Mouse (Mus musculus) gastrocnemius, postnatal 4 days (tissue): ENCODE measurements around the gene Asb3. TPM values are rescaled to one million over a fixed set of nuclear protein-coding genes. Genes with fewer than 3 reads are reported as not detected.

ENCODE experiments used
- DNase-seq, 2 experiments: peaks; one replicate each; pipeline ENCODE4 v3.0.0; 2021 to 2022; ENCODE audit warnings: low spot score in 2 of 2, mixed read lengths in 2 of 2
- long read RNA-seq, 2 experiments: library from polyadenylated mRNA; stranded (forward); transcript quantifications; one replicate each; pipeline ENCODE4 v2.0.0; 2021
- total RNA-seq, 2 experiments: library from RNA; stranded (reverse); gene quantifications; 2 replicates each; pipeline ENCODE4 v1.2.3; 2021

Gene Asb3
- total RNA-seq, result 10 to 100 TPM; 12.8 to 13.5 TPM
- long read RNA-seq, experiment 1, transcript Asb3-201 (10 exons, 3,228 nt), result major isoform, 19 of 29 reads
- long read RNA-seq, experiment 1, partial matches to known transcripts, result 0 of 29 reads
- long read RNA-seq, experiment 1, other reads (novel, unspliced or antisense), result 10 of 29 reads
- long read RNA-seq, experiment 2, transcript Asb3-201 (10 exons, 3,228 nt), result major isoform, 21 of 24 reads
- long read RNA-seq, experiment 2, partial matches to known transcripts, result 0 of 24 reads
- long read RNA-seq, experiment 2, other reads (novel, unspliced or antisense), result 3 of 24 reads

DNA sequence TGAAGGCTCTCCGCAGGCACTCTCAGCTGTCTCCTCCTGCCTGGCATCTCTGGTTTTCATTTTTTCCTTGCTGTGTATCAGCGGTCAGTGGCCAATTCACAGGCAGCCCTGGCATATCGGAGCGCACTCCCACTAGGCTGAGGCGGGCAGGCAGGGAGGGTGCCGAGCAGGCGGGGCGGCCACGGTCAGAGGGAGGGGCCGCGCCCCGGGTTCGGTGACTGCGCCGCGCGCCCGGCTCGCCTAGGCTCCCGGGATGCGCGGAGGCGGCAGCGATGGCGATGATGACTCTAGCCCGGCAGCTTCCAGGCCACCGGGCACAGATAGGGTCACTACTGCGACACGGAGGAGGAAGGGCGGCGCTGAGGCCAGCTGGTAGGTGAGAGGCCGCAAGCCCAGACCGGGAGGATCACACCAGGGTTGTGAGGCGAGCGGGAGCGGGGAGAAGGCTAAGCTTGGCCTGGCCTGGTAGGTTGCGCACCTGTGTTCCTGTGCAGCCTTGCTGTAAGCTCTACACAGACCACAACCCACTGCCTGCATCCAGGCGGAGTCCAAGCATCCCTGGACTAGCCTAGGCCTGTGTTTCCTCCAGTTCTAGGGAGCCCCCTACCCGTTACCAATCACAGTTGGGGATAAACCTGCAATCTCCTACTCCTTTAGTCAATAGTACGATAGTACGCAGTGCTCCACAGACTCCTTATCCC lies at the start of gene Asb3, which contains the start of gene Gpr75:
Gene Asb3 (plus strand): TSS at position 246 of the 701 bp plus-strand sequence.
Gene Gpr75 (plus strand): TSS at position 188 of the 701 bp plus-strand sequence.
- DNase-seq, result peak; percentile 30 to 55

DNA sequence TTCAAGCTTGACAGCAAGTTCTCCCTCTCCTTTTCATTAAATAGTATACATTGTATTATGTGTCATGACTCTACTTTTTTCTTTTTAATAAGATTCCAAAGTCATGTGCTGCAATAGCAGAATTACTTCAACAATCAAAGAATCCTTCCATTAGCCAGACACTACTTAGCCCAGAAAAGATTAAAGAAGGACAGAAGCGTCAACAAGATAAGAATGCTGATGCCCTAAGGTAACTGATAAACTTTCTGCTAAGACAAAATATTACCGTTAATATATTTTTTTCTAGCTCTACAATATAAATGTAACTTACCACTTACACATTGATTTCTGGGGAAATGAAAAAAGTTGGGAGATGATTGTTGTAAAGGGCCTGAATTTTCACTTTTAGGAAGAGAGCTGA lies 46.4 kb upstream of the Asb3 start:
- no peak for DNase-seq

DNA sequence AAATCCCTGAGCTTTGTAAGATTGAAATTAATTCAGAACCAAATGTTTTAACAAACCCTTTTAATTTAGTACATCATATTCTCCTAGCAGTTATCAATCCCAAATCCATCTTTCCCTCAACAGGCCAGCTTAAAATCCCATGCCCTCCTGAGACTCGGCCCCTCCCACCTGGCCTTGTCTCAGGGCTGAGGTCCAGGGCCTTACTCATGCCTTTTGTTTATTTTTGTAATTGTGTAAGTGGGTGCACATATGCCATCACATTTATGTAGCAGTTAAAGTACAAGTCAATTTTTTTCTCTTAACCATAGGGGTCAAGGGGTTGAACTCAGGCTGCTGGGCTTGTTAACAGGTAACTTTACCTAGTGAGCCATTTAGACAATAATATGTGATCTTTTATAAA lies 40.9 kb upstream of the Asb3 start:
- no peak for DNase-seq

DNA sequence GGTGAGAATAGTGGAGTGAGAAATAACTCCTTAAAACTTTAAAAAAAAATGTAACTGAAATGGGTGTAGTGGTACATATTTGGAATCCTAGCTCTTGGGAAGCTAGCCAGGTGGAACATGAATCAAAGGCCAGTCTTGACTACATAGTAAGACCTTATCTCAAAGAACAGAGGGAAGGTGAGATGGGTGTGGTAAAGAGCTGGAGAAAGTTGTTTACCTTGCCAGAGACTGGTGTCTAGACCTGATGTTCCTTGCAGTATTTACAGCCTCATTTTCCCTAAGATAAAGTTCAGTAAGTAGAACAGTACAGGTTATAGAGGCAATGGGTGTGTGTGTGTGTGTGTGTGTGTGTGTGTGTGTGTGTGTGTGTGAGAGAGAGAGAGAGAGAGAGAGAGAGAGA lies 12.8 kb upstream of the Asb3 start:
- DNase-seq, result no peak

DNA sequence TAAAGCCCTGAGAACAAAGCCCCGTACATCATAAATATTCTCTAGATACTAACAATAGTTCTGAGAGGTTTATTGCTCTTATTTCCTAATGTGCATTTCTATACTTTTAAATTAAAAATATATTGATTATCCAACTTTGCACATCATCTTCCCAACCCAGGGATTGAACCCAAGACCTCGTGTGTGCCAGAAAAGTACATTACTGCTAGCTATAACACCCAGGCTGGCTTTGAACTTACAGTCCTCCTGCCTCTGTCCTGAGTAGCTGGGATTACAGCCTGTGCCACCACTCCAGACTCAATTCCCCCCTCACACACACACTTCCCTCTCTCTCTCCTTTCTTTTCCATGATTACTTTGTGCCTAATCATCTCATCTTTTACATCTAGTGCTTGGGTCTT lies 2.9 kb downstream of the Asb3 start:
- no peak for DNase-seq

DNA sequence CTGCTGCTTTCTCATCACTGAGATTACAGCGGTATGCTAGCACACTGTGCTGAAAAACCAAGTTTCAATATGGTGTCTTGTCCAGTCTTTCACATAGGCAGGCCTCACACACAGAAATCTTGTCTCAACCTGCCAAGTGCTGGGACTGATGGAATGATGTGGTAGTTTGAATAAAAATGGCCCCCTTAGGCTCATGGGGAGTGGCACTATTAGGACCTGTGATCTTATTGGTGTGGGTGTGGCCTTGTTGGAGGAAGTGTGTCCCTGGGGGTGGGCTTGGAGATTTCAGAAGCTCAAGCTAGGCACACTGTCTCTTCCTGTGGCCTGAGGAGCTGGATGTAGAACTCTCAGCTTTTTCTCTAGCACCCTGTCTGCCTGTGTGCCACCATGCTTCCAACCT lies 11.0 kb downstream of the Asb3 start:
- no peak for DNase-seq

DNA sequence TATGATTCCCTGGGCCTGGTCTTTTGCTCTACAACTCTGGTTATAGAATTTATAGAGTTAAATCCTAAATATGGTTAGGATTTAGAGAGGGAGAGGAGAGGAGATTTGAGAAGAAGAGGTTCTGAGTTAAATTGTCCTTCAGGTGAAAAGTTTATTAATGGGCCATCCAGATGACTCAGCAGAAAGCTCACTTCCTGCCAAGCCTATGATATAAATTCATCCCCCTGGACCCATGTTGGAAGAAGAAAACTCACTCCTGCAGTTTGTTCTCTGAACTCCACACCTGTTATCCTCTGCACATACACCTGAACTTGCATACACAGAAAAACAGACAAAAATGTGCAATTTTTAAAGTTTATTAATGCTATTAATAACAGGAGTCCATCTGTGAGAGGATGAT lies 14.1 kb downstream of the Asb3 start:
- no peak for DNase-seq

DNA sequence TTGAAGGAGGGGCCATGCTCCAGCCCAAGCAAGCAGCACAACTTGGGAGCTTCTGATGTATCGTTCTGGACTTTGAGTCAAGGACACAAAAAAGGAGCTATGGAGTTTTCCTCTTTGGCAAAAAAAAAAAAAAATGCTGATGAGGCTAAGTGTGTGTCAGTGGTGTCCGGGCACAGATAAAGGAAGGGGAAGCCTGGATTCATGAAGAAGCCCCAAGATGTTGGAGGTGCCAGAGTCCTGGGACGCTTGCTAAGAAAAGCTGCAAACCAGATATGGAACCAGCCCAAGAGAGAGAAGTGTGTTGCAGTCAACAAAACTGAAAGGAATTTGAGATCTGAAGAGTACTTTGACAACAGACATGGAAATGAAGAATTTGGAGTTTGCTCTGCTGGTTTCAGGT lies 27.1 kb downstream of the Asb3 start:
- DNase-seq, result no peak

DNA sequence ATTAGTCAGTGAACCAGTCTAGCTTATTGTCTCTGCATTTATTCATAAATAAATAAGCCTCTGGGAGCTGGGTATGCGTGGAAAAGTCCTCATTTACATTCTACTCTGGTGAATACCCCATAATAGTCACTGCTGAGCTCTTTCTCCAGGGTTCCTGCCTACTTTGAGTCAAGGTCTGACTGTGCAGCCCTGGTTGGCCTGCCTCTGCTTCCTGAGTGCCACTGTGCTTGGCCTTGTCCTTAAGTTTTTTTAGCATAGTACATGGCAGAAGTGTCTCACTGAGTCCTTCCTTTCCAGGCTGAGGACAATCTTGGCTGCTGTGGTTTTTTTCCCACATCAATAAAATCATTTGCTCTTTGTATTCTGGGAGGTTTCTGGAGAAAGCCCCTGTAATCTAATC lies 35.4 kb downstream of the Asb3 start:
- DNase-seq, result no peak

DNA sequence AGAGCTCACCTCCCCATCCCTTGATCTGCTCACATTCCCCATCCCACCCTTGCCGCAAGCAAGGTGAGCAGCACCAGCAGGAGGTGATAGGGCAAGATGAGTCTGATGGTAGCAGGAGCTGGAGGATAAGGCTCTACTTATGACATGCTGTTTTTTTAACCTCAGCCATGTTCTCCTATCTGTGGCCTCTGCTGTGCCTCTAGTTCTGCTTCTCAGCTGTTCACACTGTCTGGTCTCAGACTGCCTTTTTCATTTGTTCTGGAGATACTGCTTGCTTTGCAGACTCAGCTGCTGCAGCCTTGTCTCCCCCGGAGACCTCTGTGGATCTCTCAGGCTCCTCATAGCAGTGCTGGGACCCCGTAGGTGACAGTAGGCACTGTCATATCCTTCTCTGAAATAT lies 38.1 kb downstream of the Asb3 start:
- DNase-seq, result no peak

DNA sequence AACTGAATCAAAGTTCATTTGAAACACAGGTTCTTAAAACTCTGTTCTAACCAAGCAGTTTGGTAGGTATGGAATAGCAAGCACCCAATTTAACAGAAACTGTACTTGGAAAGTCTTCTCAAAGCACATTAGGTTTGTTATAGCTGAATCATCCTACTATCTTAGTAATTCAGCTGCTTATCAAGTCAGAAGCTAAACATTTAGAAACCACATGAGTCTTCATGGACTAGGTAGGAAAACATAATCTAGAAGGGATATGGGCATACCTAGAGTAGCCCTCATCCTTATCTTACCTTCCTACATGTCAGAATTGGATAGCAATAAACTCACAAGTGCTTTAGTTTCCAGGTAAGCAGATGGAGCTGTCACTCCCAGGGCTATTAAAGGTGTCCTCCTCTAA lies 42.9 kb downstream of the Asb3 start:
- DNase-seq, result no peak

DNA sequence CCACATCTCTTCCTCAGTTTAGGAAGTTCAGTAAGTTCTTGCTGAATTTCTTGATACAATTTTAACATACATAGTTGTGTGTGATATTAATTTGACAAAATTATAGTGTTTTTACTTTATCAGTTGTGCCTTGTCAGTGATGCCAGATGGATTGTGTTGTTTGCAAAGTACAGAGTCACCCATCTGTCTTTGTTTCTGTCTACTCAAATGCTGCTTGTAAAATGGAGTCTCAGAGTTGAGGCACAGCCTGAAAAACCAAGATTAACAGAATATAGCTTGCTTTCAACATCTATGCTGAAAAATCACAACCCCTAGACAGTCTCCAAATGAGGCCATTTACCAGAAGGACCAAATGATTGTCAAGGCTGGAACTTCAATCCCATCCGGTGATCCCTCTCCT lies 43.3 kb downstream of the Asb3 start:
- DNase-seq, result no peak

DNA sequence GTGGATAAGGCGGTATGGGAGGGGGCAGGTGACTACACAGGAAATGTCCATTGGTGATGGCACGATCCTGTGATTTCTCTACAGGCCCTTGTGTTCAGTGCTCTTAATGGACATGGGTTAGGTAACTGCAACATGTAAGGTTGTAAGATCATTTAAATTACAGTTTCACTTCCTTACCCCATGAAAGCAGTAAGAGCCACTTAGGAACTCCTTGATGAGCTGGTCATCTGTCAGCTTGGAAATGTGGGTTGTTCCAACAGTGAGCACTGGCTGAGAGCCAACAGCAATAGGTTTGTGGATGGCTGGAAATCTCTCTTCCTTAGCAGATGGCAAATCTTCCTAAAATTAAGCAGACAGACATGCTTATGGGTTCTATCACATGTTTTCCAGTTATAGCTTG lies 58.3 kb downstream of the Asb3 start:
- no peak for DNase-seq

DNA sequence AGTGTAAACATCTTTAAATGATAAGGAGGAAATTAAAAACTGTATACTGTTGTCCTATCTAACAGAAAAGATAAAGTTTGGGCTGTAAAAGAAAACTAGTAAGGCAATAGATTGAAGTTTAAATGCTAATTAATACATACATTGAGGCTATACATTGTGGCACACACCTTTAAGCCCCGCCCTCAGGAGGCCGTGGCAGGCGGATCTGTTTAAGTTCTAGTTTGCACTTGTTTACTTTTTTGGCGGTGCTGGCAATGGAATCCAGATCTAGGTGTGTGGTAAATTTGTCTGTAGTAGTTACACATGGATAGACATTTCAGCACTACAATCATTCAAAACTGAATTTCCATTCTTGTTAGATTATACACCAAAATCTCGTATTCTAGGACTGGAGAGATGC lies 67.6 kb downstream of the Asb3 start:
- DNase-seq, result no peak

DNA sequence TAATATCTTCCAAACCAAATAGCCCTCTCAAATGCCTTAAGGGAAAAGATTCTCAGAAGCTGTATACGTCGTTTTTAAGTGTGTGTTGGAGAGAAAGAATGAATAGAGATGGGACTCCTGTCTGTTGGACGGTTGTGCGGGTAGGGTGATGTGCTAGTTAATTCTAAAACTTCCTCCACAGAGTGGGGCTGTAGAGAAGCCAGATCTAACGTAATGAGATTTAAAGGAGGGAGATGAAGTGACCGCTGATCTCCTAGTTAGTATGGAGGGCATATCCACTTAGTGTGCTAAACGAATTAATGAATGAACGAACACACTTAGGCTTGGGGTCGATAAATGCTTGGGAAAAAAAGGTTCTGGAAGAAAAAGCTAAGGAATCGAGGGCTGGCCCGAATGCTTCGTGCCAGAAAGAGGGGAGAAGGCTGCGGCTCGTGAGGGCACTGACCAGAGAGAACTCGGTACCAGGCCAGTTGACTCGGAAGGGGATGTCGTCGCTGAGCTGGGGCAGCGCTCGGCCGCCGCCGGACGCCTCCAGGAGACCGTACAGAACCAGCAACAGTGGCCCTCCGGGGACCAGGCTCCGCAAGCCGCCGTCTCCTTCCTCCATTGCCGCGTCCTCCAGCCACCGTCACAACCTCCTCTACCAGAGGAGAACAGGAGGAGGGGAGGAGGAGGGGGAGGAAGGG lies 68.4 kb downstream of the Asb3 start:
- peak; percentile 26 to 39 for DNase-seq

DNA sequence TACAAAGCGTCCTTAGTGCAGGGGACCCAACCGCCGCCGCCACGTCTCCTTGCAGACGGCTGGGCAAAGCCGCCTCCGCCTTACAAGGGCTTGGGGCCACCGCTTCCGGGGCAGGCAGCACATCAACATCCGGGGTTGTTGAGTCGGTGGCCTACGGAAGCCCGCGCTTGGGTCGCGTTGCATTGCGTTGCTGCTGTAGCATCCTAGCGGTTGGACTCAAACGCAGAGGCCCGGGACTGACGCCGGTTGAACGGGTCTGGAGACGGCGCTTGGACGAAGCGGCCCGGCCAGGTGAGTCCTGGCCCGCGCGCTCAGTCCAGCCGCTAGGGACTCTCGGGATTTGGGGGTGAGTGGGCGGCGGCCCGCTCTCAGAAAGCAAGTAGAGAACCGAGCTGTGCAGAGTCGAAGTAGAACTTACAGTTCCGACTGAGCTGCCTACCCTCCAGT lies 69.1 kb downstream of the Asb3 start, which contains the start of gene Erlec1:
Gene Erlec1 (minus strand): TSS at position 57 of the 447 bp plus-strand sequence.
- peak; percentile 71 to 86 for DNase-seq

DNA sequence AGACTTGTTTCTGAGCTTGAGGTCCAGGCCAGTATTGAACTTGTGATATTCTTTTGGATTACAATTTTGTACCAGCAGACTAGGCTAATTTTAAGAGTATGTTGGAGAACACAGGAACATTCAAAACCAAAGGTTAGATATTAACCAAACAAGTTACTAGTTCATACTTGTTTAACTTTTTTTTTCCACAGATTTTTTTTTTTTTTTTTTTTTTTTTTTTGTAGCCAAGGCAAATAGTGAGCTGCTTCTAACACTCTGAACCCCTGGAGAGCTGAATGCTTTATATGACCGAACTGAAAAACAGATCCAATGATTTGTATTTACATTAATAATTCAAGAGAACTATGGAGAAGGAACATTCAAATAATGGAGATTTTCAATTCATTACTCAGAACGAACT lies 100.0 kb downstream of the Asb3 start:
- DNase-seq, result no peak

DNA sequence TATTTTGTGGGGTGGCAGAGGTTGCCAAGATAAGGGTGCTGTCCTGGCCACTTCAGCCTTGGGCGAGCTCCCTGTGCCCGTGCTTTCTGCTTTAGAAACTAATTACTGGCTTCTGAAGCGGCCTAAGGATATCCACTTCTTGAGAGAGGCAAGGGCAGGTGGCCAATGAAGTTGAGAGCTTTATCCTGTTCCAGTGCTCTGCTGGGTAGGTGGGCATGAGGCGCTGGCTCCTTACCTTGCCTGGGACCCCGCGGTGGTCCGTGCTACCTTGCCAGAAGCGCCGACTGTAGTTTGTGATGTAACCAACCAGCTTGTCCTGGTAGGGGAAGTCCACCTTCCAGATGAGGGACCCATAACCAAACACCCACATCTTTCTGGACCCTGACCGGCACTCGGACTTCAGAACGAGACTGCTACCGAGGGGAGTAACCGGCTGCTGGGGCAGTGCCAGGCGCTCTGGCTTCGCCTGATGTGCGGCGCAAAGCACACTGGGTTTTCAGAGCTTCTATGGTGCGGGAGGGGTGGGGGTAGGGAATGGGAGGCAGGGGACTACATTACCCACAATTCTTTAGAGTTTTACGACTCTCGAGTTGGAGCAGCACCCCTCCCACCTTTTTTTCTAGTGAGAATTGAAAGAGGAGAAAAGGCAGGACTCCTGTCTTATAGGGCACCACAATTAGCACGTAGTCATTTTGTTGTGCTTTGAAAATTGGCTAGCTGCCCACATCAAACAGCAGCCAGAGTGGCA lies 100.8 kb downstream of the Asb3 start, which contains the start of gene Chac2:
Gene Chac2 (minus strand): TSS at position 474 of the 748 bp plus-strand sequence.
- DNase-seq, result peak; percentile 70 to 90

DNA sequence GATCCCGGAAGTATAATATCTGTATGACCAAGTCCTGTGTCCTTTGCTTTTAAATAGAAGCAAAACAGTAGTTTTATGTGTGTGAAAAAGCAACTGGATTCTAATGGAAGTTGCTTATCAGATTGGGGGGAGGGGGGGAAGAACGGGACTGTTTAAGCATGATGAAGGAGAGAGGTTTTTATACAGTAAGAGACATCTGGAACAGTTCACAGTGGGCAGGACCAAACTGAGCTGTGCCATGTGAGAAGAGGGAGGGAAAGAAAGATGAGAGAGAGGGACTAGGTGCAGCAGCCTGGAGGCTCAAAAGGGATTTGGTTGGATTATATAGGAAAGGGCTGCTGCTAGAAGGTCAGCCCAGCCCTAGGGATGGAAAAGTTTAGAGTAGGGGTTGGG lies 101.4 kb downstream of the Asb3 start:
- DNase-seq, result no peak

DNA sequence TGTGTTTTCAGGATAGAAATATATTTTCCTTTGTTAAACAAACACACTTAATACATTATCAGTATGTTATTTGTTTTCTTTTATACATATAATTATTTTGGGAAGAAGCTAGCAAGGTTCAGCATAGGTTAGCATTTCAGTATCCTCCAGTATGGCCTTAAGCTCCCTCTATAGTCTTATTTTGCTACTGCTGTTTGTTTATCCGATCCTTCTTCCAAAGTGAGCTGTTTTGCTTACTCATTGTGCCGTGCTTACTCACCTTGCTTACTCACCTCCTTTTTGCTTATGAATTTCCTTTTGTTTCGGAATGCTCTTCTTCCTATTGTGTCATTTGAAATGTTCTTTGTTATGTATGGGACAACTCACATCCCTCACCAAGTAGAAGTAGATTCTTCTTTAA lies 111.5 kb downstream of the Asb3 start:
- DNase-seq, result no peak

DNA sequence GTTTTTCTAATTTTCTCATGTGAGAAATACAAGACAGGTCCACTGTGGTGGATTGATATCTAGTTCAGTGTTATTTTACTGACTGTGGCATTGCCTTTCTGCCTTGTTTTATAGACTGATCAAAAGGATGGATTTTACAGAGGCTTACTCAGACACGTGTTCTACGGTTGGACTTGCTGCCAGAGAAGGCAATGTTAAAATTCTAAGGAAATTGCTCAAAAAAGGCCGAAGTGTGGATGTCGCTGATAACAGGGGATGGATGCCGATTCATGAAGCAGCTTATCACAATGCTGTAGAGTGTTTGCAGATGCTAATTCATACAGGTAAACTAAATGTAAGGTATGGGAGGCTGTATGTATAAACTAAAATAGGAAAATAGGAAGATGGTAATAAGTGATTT lies 113.0 kb downstream of the Asb3 start:
- DNase-seq, result no peak
